Mouse (Mus musculus) cerebellum, postnatal 4 days (tissue): ENCODE results near the gene Gm5114.
"Not testable (repeated sequence)": the region's sequence is repeated elsewhere in the genome, so short reads cannot be mapped to it uniquely, and the experiment has no call there.

ENCODE experiments used
- DNase-seq, 2 experiments: peaks; one replicate each; pipeline ENCODE4 v3.0.0; 2022; ENCODE audit warnings: low spot score in 2 of 2, mixed read lengths in 1 of 2

The Gm5114 gene

GRCm38 (mm10) chr7:39413060-39413459 lies at the start of gene Gm5114:
Gene Gm5114 (minus strand): TSS chr7:39413160.
- DNase-seq = not testable (repeated sequence)

GRCm38 (mm10) chr7:39455806-39456205 lies 42.8 kb upstream of the Gm5114 start:
- no peak for DNase-seq

DNA sequence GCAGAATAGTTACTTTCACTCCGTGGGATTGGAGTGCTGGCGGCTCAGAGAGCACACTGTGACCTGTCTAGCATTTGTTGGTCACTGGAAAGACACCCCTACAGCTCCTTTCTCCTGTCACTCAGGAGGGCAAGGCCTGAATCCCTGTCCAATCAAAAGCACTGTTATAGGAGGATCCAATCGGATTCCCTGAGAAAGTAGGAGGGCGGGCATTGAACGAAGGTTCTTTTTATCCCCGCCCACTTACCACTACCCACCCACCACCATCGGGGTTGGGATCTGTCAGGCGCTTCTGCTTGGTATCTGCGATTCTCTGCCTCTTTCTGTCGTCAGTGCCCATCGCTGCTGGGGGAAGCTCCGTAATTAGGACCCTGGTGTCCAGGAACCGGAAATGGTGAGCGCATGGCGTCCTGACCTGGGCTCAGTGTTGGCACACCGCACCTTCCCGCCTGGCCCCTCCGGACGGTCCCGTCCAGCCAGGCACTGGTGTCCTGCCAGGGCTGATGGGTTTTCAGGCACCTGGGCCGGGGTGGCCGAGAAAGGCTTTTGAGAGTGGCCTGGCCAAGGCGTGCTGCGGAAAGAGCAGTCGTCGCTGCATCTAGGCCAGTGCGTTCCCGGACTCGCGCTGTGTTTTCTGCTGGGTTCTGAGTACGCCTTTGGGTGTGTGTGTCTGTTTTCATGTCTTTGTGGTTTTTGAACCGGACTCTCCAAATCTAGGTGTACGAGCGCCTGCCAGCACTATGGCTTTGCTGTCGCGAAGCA lies 36.5 kb upstream of the Gm5114 start:
- peak; percentile 36 to 76 for DNase-seq

- DNase-seq = peak in 1 of 2 experiments; percentile 6
These were observed 35.8 kb upstream of the Gm5114 start for GRCm38 (mm10) chr7:39448626-39449242.

GRCm38 (mm10) chr7:39441237-39441636 lies 28.3 kb upstream of the Gm5114 start:
- DNase-seq = no peak

GRCm38 (mm10) chr7:39440362-39440761 lies 27.4 kb upstream of the Gm5114 start:
- no peak for DNase-seq
